Mouse (Mus musculus) stomach, embryonic 14.5 days (tissue): ENCODE results near the gene Cela3a. TPM values are rescaled to one million over a fixed set of nuclear protein-coding genes. Genes with fewer than 3 reads are reported as not detected.
A peak's percentile ranks its signal among the peaks of the same experiment; 100 is the strongest.

Experiments
- ATAC-seq: fragments of 200-750 bp; cut with Nextera tagmentation; 2 replicates; pipeline ENCODE4 v1.8.0; 2017; ENCODE audit warnings: low read depth, moderate TSS enrichment; ENCODE audit not compliant: insufficient number of reproducible peaks, insufficient read depth, low FRiP score
- H3K27ac ChIP-seq: fragments of 300-500 bp; sonication (generic); 2 replicates; pipeline ENCODE4 v1.5.1; 2014; ENCODE audit warnings: mild to moderate bottlenecking, low read length, moderate library complexity, mixed read lengths
- H3K27me3 ChIP-seq: fragments of 300-500 bp; sonication (generic); 2 replicates; pipeline ENCODE4 v1.6.1; 2014; ENCODE audit warnings: low read length, control low read depth, mixed read lengths; ENCODE audit not compliant: control insufficient read depth, insufficient read depth
- H3K36me3 ChIP-seq: fragments of 300-500 bp; sonication (generic); 2 replicates; pipeline ENCODE4 v1.6.1; 2014; ENCODE audit warnings: mild to moderate bottlenecking, control low read depth, low read length, moderate library complexity, mixed read lengths; ENCODE audit not compliant: control insufficient read depth, insufficient read depth
- H3K4me1 ChIP-seq: fragments of 300-500 bp; sonication (generic); 2 replicates; pipeline ENCODE4 v1.6.1; 2014; ENCODE audit warnings: low read length, control low read depth, mixed read lengths; ENCODE audit not compliant: control insufficient read depth, insufficient read depth
- H3K4me2 ChIP-seq: fragments of 300-500 bp; sonication (generic); replicated peaks from 2 replicates; pipeline ENCODE4 v1.6.1; 2014; ENCODE audit warnings: low read depth, low read length, control low read depth
- H3K4me3 ChIP-seq: fragments of 300-500 bp; sonication (generic); 2 replicates; pipeline ENCODE4 v1.5.1; 2014; ENCODE audit warnings: low read depth, low read length, control low read depth
- H3K9ac ChIP-seq: fragments of 300-500 bp; sonication (generic); replicated peaks from 2 replicates; pipeline ENCODE4 v1.6.1; 2014; ENCODE audit warnings: low read depth, mild to moderate bottlenecking, control low read depth, low read length, moderate library complexity, mixed read lengths
- H3K9me3 ChIP-seq: fragments of 300-500 bp; sonication (generic); 2 replicates; pipeline ENCODE4 v1.6.1; 2016; ENCODE audit warnings: low read depth, low read length, control low read depth; ENCODE audit not compliant: control insufficient read depth
- WGBS: fragments of 180-500 bp; shearing (Covaris S2); extraction: QIAGEN DNeasy Blood & Tissue Kit; methylation state at CpG from one replicate; pipeline ENCODE4 v1.1.7; 2014; 5-methylcytosine and 5-hydroxymethylcytosine counted together
- polyA plus RNA-seq: library from polyadenylated mRNA; unstranded; fragments of >200 nt; fragmentation: Nextera tagmentation; extraction: Ambion mirVana; gene quantifications from 2 replicates; pipeline ENCODE4 v1.2.1, GENCODE M21; 2014

The Cela3a gene
- polyA plus RNA-seq, 1 experiment from 2014 or later: not detected

GRCm38 (mm10) chr4:137387482-137388058, 22.0 kb downstream of the Cela3a start:
- WGBS: under 1% methylated on average over 20 of the region's 20 CpGs
- peaks cover 5% of the 10 kb centered on the region for H3K4me1 ChIP-seq
- H3K27me3 ChIP-seq: no peaks in the 10 kb centered on the region
- H3K9ac ChIP-seq: peak overlapping the region; percentile 79
- no peak for ATAC-seq
- H3K27ac ChIP-seq: peak overlapping the region; percentile 91
- H3K36me3 ChIP-seq: no peaks in the 10 kb centered on the region
- H3K4me2 ChIP-seq: peak overlapping the region; percentile 88
- H3K4me3 ChIP-seq: peak overlapping the region; percentile 84
- no peaks in the 10 kb centered on the region; the same call in 1 of the 2 replicates for H3K9me3 ChIP-seq

GRCm38 (mm10) chr4:137380702-137381605, 28.6 kb downstream of the Cela3a start:
- Histone ChIP-seq H3K27ac (peak overlapping the region; percentile 69; the same call in 1 of the 2 replicates), H3K27me3 (no peaks in the 10 kb centered on the region), H3K9me3 (no peaks in the 10 kb centered on the region), H3K36me3 (no peaks in the 10 kb centered on the region), H3K4me1 (peaks cover 4% of the 10 kb centered on the region; the same call in 1 of the 2 replicates), H3K4me2 (peak overlapping the region; percentile 20), H3K9ac (no peak overlapping the region), H3K4me3 (no peak overlapping the region)
- WGBS: 33% methylated on average over 14 of the region's 16 CpGs
- no peak for ATAC-seq

GRCm38 (mm10) chr4:137379713-137380255, 29.8 kb downstream of the Cela3a start:
- Histone ChIP-seq H3K27me3 (no peaks in the 10 kb centered on the region), H3K9ac (no peak overlapping the region), H3K9me3 (no peaks in the 10 kb centered on the region), H3K4me1 (peaks cover 12% of the 10 kb centered on the region; the same call in 1 of the 2 replicates), H3K27ac (no peak overlapping the region), H3K36me3 (no peaks in the 10 kb centered on the region), H3K4me2 (no peak overlapping the region), H3K4me3 (no peak overlapping the region)
- WGBS: 89% methylated on average over 10 of the region's 10 CpGs
- no peak for ATAC-seq

GRCm38 (mm10) chr4:137379085-137379484, 30.5 kb downstream of the Cela3a start:
- WGBS: 90% methylated on average over 3 of the region's 3 CpGs
- Histone ChIP-seq H3K4me1 (peaks cover 12% of the 10 kb centered on the region; the same call in 1 of the 2 replicates), H3K9ac (no peak overlapping the region), H3K27ac (no peak overlapping the region), H3K36me3 (no peaks in the 10 kb centered on the region), H3K9me3 (no peaks in the 10 kb centered on the region), H3K4me3 (no peak overlapping the region), H3K4me2 (no peak overlapping the region), H3K27me3 (no peaks in the 10 kb centered on the region)
- no peak for ATAC-seq

- no peak for ATAC-seq
Measured at GRCm38 (mm10) chr4:137377526-137378304, 31.9 kb downstream of the Cela3a start.

DNA sequence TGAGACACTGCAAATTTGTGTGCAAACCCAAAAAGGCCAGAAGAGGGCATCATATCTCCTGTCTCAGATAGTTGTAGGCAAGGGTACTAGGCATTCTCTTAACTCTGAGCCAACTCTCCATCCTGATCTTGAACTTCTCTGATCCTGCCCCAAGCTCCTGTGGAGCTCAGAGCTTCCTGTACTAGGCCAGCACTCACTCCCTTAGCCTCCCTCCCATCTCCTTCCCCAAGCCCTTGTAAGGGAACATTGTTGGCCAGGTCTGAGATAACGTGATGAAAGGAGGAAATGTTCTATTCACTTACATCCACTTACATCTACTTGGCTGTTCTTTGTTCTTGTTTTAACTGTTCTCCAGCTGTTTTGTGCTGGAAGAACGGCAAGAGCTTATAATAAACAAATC, 32.8 kb downstream of the Cela3a start:
- no peak overlapping the region for H3K27ac ChIP-seq
- no peak overlapping the region for H3K9ac ChIP-seq
- H3K4me1 ChIP-seq: peaks cover 12% of the 10 kb centered on the region; the same call in 1 of the 2 replicates
- no peaks in the 10 kb centered on the region for H3K27me3 ChIP-seq
- H3K9me3 ChIP-seq: no peaks in the 10 kb centered on the region
- no peak overlapping the region for H3K4me2 ChIP-seq
- 53% methylated on average over 2 of the region's 2 CpGs for WGBS
- H3K4me3 ChIP-seq: no peak overlapping the region
- no peaks in the 10 kb centered on the region for H3K36me3 ChIP-seq
- ATAC-seq: no peak

More at GRCm38 (mm10) chr4:137377526-137378304, 31.9 kb downstream of the Cela3a start:
- Histone ChIP-seq H3K4me3 (no peak overlapping the region), H3K9me3 (no peaks in the 10 kb centered on the region), H3K4me2 (no peak overlapping the region), H3K9ac (no peak overlapping the region), H3K27me3 (no peaks in the 10 kb centered on the region), H3K27ac (no peak overlapping the region), H3K36me3 (no peaks in the 10 kb centered on the region), H3K4me1 (peaks cover 12% of the 10 kb centered on the region; the same call in 1 of the 2 replicates)
- 85% methylated on average over 4 of the region's 4 CpGs for WGBS

- Histone ChIP-seq H3K27ac (peak overlapping the region; percentile 61; the same call in 1 of the 2 replicates), H3K4me3 (no peak overlapping the region), H3K36me3 (no peaks in the 10 kb centered on the region), H3K9me3 (no peaks in the 10 kb centered on the region), H3K27me3 (no peaks in the 10 kb centered on the region), H3K4me2 (no peak overlapping the region), H3K4me1 (peaks cover 8% of the 10 kb centered on the region; the same call in 1 of the 2 replicates), H3K9ac (no peak overlapping the region)
- 34% methylated on average over 19 of the region's 19 CpGs for WGBS
- ATAC-seq: no peak
Measured at GRCm38 (mm10) chr4:137375314-137376278, 34.0 kb downstream of the Cela3a start.
